Mouse (Mus musculus): ENCODE results near the gene Klf15. TPM values are rescaled to one million over a fixed set of nuclear protein-coding genes. Genes with fewer than 3 reads are reported as not detected.

The Klf15 gene
- polyA plus RNA-seq, 1 experiment from 2014 or later: 6.3 TPM

DNA sequence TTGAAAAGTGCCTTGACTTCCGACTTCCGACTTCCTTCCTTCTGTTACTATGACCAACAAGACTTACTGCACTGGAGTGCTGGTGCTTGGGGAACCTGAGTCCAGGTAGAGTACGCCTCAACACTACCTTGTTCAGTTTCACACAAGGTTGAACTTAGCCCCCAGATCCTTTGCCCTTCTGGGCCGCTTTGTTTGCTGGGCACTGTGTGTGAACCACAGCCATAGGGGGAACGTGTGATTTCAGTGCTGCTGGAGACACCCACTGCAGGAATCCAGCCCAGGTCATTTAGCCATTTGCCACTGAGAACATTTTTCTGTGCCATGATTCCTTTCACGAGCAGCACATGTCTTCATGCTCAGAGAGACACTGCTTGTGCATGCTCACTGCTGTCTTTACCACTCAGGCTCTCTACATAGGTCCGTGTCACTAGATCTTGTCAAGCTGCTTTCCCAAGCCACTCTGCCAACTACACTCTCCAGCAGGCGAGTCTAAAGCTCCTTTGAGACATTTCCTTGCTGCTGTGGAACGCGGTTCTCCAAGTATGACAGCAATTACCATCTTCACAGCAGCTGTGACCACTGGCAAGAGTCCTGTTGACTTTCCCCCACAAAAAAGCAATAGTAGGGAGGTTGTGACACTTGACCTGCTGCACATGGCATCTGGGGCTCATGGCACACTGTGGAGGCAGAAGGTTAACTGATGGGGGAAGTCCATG is 26.0 kb upstream of the Klf15 start:
- Histone ChIP-seq H3K27me3 (replicated peaks; ENCODE audit: control insufficient read depth, insufficient read depth, low read length) (no peaks in the 10 kb centered on the region), H3K9me3 (ENCODE audit: control insufficient read depth, low read length) (no peaks in the 10 kb centered on the region), H3K4me2 (ENCODE audit: low read depth, low read length) (no peak overlapping the region), H3K4me1 (ENCODE audit: control insufficient read depth, insufficient read depth, low read length) (no peaks in the 10 kb centered on the region), H3K4me3 (ENCODE audit: low read length) (no peak overlapping the region), H3K27ac (ENCODE audit: low read length) (no peak overlapping the region), H3K9ac (ENCODE audit: low read depth, low read length) (no peak overlapping the region), H3K36me3 (ENCODE audit: control insufficient read depth, insufficient read depth, low read length) (no peaks in the 10 kb centered on the region)
- 80% methylated on average over 10 of the region's 10 CpGs for WGBS
- no peak for ATAC-seq

DNA sequence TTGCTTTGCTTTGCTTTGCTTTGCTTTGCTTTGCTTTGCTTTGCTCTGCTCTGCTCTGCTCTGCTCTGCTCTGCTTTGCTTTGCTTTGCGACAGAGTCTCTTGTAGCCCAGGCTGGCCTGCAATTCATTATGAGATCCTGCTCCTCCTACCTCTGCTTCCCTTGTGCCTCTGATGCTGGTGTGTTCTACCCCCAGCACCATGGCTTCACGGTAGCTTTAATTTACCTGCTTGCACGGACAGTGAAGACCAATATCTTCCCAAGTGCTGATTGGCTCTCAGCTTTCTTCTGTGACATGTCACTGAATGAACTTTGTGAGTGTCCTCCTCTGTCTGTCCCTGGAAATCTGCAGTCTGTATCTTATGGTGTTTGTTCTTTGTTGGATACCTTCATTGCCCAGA is 25.3 kb upstream of the Klf15 start:
- WGBS: 87% methylated on average over 3 of the region's 3 CpGs
- H3K9ac ChIP-seq (ENCODE audit: low read depth, low read length): no peak overlapping the region
- ATAC-seq: no peak
- H3K4me2 ChIP-seq (ENCODE audit: low read depth, low read length): no peak overlapping the region
- H3K4me3 ChIP-seq (ENCODE audit: low read length): no peak overlapping the region
- H3K36me3 ChIP-seq (ENCODE audit: control insufficient read depth, insufficient read depth, low read length): no peaks in the 10 kb centered on the region
- H3K27ac ChIP-seq (ENCODE audit: low read length): no peak overlapping the region
- H3K4me1 ChIP-seq (ENCODE audit: control insufficient read depth, insufficient read depth, low read length): no peaks in the 10 kb centered on the region
- no peaks in the 10 kb centered on the region for H3K9me3 ChIP-seq (ENCODE audit: control insufficient read depth, low read length)
- no peaks in the 10 kb centered on the region for H3K27me3 ChIP-seq (replicated peaks; ENCODE audit: control insufficient read depth, insufficient read depth, low read length)

DNA sequence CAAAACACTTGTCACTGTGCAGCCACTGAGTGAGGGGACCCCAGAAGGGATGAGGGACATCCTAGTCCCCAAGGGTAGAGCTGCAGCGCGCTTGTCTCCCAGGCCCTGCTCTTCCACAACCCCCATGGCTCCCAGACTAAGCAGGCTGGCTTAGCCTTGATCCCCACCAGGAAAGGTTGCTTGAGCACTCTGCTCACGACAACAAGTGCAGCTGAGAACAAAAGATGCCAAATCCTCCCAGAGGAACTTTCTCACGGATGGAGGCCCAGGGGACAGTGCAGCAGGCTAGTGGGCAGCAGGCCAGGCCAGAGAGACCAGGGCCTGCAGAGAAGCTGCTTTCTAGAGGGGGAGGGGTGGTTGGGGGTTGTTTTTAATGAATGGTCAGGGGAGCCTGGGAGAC is 15.5 kb upstream of the Klf15 start:
- ATAC-seq: no peak

DNA sequence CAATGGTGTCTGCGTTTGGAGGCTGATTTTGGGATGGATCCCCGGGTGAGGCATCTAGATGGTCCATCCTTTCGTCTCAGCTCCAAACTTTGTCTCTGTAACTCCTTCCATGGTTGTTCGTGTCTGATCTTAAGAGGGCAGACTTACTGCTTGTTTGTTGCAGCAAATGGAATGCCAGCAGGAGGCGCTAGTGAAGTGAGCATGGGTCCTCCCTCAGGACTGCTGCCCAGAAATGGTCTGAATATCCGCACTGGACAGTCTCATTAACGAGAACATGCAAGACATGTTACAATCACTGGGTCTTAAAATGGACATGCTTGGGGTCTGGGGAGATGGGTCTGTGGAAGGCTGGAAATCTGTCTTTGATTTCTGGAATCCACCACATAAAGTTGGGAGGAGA is 12.2 kb upstream of the Klf15 start:
- 19% methylated on average over 7 of the region's 7 CpGs for WGBS
- ATAC-seq: no peak

More for the DNA sequence above, 15.5 kb upstream of the Klf15 start:
- Histone ChIP-seq H3K36me3 (ENCODE audit: control insufficient read depth, insufficient read depth, low read length) (no peaks in the 10 kb centered on the region), H3K4me2 (ENCODE audit: low read depth, low read length) (no peak overlapping the region), H3K4me1 (ENCODE audit: control insufficient read depth, insufficient read depth, low read length) (no peaks in the 10 kb centered on the region), H3K9me3 (ENCODE audit: control insufficient read depth, low read length) (no peaks in the 10 kb centered on the region), H3K9ac (ENCODE audit: low read depth, low read length) (no peak overlapping the region), H3K4me3 (ENCODE audit: low read length) (no peak overlapping the region), H3K27me3 (replicated peaks; ENCODE audit: control insufficient read depth, insufficient read depth, low read length) (no peaks in the 10 kb centered on the region), H3K27ac (ENCODE audit: low read length) (no peak overlapping the region)
- WGBS: 54% methylated on average over 4 of the region's 4 CpGs

DNA sequence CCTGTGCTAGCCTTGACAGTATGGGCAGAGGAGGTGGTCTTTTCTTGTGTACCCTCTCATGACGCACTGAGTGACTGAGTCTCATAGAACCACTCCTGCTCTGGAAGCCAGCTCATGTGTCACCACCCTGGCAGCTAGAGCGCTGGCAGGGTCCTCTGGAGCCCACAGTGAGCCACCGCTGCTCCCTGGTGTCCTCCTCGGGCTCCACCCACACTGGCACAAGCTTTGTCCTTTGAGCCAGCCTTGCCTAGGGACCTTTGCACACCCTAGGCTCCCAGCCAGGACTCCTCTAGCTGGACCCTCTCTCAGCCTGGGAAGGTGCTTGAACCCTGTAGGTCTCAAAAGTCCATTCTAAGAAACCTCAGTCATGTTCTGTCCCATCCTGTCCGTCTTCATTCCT is 11.7 kb upstream of the Klf15 start:
- Histone ChIP-seq H3K4me1 (ENCODE audit: control insufficient read depth, insufficient read depth, low read length) (no peaks in the 10 kb centered on the region), H3K4me2 (ENCODE audit: low read depth, low read length) (no peak overlapping the region), H3K36me3 (ENCODE audit: control insufficient read depth, insufficient read depth, low read length) (no peaks in the 10 kb centered on the region), H3K4me3 (ENCODE audit: low read length) (no peak overlapping the region), H3K27ac (ENCODE audit: low read length) (no peak overlapping the region), H3K9ac (ENCODE audit: low read depth, low read length) (no peak overlapping the region), H3K9me3 (ENCODE audit: control insufficient read depth, low read length) (no peaks in the 10 kb centered on the region), H3K27me3 (replicated peaks; ENCODE audit: control insufficient read depth, insufficient read depth, low read length) (no peaks in the 10 kb centered on the region)
- 63% methylated on average over 5 of the region's 5 CpGs for WGBS
- peak; percentile 28; the same call in 1 of the 2 replicates for ATAC-seq

More for the DNA sequence above, 12.2 kb upstream of the Klf15 start:
- Histone ChIP-seq H3K27ac (ENCODE audit: low read length) (no peak overlapping the region), H3K9me3 (ENCODE audit: control insufficient read depth, low read length) (no peaks in the 10 kb centered on the region), H3K9ac (ENCODE audit: low read depth, low read length) (no peak overlapping the region), H3K36me3 (ENCODE audit: control insufficient read depth, insufficient read depth, low read length) (no peaks in the 10 kb centered on the region), H3K27me3 (replicated peaks; ENCODE audit: control insufficient read depth, insufficient read depth, low read length) (no peaks in the 10 kb centered on the region), H3K4me2 (ENCODE audit: low read depth, low read length) (no peak overlapping the region), H3K4me3 (ENCODE audit: low read length) (no peak overlapping the region), H3K4me1 (ENCODE audit: control insufficient read depth, insufficient read depth, low read length) (no peaks in the 10 kb centered on the region)

DNA sequence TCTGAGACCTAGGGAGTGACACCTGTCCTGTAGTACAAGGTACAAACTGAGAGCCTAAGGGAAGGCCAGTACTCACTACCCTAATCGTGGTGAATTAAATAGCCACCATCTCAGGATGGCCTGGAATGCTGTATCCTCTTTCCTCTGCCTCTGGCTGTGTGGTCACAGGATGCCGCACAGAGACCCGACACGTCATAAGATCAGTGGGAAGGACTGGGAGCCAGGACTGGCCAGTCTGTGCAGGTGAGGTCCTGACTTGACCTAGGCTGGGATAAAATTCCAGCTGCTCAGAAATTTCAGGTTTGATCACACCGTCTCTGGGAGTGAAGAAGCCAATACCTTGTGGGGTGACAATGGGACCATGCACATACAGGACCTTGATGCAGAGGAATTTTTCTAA is 10.9 kb upstream of the Klf15 start:
- Histone ChIP-seq H3K4me1 (ENCODE audit: control insufficient read depth, insufficient read depth, low read length) (no peaks in the 10 kb centered on the region), H3K9ac (ENCODE audit: low read depth, low read length) (no peak overlapping the region), H3K4me3 (ENCODE audit: low read length) (no peak overlapping the region), H3K36me3 (ENCODE audit: control insufficient read depth, insufficient read depth, low read length) (no peaks in the 10 kb centered on the region), H3K27me3 (replicated peaks; ENCODE audit: control insufficient read depth, insufficient read depth, low read length) (no peaks in the 10 kb centered on the region), H3K27ac (ENCODE audit: low read length) (no peak overlapping the region), H3K4me2 (ENCODE audit: low read depth, low read length) (no peak overlapping the region), H3K9me3 (ENCODE audit: control insufficient read depth, low read length) (no peaks in the 10 kb centered on the region)
- no peak; the same call in 1 of the 2 replicates for ATAC-seq
- 90% methylated on average over 5 of the region's 5 CpGs for WGBS

DNA sequence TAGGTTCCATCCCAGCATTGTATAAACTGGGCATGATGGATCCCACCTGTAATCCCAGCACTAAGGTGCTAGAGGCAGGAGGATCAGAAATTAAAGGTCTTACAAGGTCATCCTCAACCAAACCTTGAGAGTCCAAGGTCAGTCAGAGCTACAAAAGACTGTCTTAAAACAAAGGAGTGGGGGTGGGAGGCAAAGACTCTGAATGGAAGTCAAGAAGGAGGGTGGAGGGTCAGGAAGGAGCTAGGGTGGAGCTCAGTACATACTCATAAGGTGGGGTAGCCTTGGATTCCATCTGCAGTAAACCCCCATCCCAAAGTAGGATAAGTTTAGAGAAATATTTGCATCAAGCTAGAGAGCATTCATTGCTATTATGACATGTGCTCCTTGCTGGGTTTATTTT is 9.8 kb upstream of the Klf15 start:
- H3K4me2 ChIP-seq (ENCODE audit: low read depth, low read length): no peak overlapping the region
- no peak overlapping the region for H3K9ac ChIP-seq (ENCODE audit: low read depth, low read length)
- H3K36me3 ChIP-seq (ENCODE audit: control insufficient read depth, insufficient read depth, low read length): no peaks in the 10 kb centered on the region
- no peaks in the 10 kb centered on the region for H3K4me1 ChIP-seq (ENCODE audit: control insufficient read depth, insufficient read depth, low read length)
- H3K27ac ChIP-seq (ENCODE audit: low read length): no peak overlapping the region
- no peaks in the 10 kb centered on the region for H3K27me3 ChIP-seq (replicated peaks; ENCODE audit: control insufficient read depth, insufficient read depth, low read length)
- ATAC-seq: no peak
- H3K4me3 ChIP-seq (ENCODE audit: low read length): no peak overlapping the region
- no peaks in the 10 kb centered on the region for H3K9me3 ChIP-seq (ENCODE audit: control insufficient read depth, low read length)

DNA sequence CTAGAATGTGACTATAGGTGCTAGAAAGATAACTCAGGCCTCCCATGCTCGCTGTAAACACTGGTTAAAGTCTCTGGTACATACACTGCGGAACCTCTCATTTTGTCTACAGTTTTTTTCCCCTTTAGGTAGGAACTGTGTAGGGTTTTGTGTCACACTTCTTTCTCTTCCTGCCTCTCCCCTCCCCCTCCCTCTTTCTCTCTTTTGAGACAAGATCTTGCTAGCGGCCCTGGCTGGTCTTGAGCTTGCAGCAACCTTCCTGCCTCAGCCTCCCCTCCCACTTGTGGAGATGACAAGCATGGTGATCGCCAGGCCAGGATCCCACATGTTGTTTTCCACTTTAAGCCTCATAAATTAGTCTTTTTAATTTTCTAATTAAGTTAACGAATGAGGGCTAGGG is 8.6 kb upstream of the Klf15 start:
- 87% methylated on average over 5 of the region's 5 CpGs for WGBS
- no peaks in the 10 kb centered on the region for H3K27me3 ChIP-seq (replicated peaks; ENCODE audit: control insufficient read depth, insufficient read depth, low read length)

DNA sequence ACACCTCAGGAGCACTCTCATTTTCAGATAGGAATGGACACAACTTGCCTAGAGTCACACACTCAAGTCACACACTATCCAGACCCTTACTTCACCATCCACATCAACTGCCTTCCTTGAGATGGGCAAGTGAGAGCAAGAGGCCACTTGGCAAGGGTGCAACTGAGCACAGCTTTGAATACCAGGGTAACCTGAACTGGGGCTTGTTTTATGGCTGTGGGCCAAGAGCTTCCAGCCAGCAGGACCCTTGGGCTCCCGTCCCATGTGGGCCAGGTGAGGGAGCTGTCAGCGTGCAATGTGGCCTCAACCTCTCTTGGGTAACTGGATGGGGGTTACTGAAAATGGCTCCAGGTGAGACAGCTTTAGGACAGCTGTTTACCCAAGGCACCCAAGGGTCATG is 5.0 kb upstream of the Klf15 start:
- no peak for ATAC-seq
- no peak overlapping the region for H3K9ac ChIP-seq (ENCODE audit: low read depth, low read length)
- no peak overlapping the region for H3K4me3 ChIP-seq (ENCODE audit: low read length)
- 83% methylated on average over 2 of the region's 2 CpGs for WGBS
- H3K4me1 ChIP-seq (ENCODE audit: control insufficient read depth, insufficient read depth, low read length): no peaks in the 10 kb centered on the region
- no peak overlapping the region for H3K27ac ChIP-seq (ENCODE audit: low read length)
- H3K27me3 ChIP-seq (replicated peaks; ENCODE audit: control insufficient read depth, insufficient read depth, low read length): peaks cover 12% of the 10 kb centered on the region
- no peak overlapping the region for H3K4me2 ChIP-seq (ENCODE audit: low read depth, low read length)
- H3K9me3 ChIP-seq (ENCODE audit: control insufficient read depth, low read length): no peaks in the 10 kb centered on the region
- H3K36me3 ChIP-seq (ENCODE audit: control insufficient read depth, insufficient read depth, low read length): no peaks in the 10 kb centered on the region

More for the DNA sequence above, 8.6 kb upstream of the Klf15 start:
- H3K27ac ChIP-seq (ENCODE audit: low read length): no peak overlapping the region
- H3K4me3 ChIP-seq (ENCODE audit: low read length): no peak overlapping the region
- H3K4me2 ChIP-seq (ENCODE audit: low read depth, low read length): no peak overlapping the region
- H3K36me3 ChIP-seq (ENCODE audit: control insufficient read depth, insufficient read depth, low read length): no peaks in the 10 kb centered on the region
- no peak for ATAC-seq
- H3K9me3 ChIP-seq (ENCODE audit: control insufficient read depth, low read length): no peaks in the 10 kb centered on the region
- no peaks in the 10 kb centered on the region for H3K4me1 ChIP-seq (ENCODE audit: control insufficient read depth, insufficient read depth, low read length)
- H3K9ac ChIP-seq (ENCODE audit: low read depth, low read length): no peak overlapping the region

DNA sequence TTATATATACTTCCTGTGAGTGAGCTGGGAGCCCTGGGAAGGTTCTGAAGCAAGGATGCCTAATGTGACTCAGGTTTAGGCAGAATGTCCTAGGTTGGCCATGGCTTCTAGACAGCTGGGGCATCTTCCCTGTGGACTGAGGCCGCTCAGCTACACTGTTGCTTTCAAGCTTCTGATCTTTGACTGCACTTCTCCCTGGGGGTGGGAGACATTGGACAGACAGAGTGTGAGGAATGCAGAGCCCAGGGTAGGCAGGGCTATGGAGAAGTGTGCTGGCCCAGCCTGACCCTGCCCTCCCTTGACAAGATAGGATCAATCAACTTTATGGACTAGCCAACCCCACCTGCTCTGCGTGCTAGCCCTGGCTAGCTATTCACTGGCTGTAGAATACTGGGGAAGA is 1.2 kb upstream of the Klf15 start:
- no peaks in the 10 kb centered on the region for H3K36me3 ChIP-seq (ENCODE audit: control insufficient read depth, insufficient read depth, low read length)
- H3K4me1 ChIP-seq (ENCODE audit: control insufficient read depth, insufficient read depth, low read length): peaks cover 12% of the 10 kb centered on the region
- no peak overlapping the region for H3K9ac ChIP-seq (ENCODE audit: low read depth, low read length)
- ATAC-seq: no peak
- no peak overlapping the region for H3K4me2 ChIP-seq (ENCODE audit: low read depth, low read length)
- H3K27me3 ChIP-seq (replicated peaks; ENCODE audit: control insufficient read depth, insufficient read depth, low read length): peaks cover 16% of the 10 kb centered on the region
- 48% methylated on average over 2 of the region's 2 CpGs for WGBS
- H3K4me3 ChIP-seq (ENCODE audit: low read length): no peak overlapping the region
- H3K27ac ChIP-seq (ENCODE audit: low read length): no peak overlapping the region
- H3K9me3 ChIP-seq (ENCODE audit: control insufficient read depth, low read length): no peaks in the 10 kb centered on the region

Measured in intestine, embryonic 16.5 days (tissue).